12 mouse cellular contexts compared by ENCODE assay signal in genomic region chr4:144872905-144873304, GRCm38 (mm10). TPM values are rescaled to one million over a fixed set of nuclear protein-coding genes. Genes with fewer than 3 reads are reported as not detected.
DNase-seq lines count a peak whose midpoint lies in the region; ATAC-seq and TF ChIP-seq lines count a peak whose summit lies in the region.
"Had no signal": no experiment of that assay in that cellular context is flagged by ENCODE, and none has a peak within 500 bp of the region (broad histone marks: within the 10 kb centered on the region; RNA-seq: fewer than 3 reads in every experiment).

No protein-coding gene starts in this region.

- no peak overlapping the region for H3K27ac ChIP-seq in gastrocnemius, adult 2 months
- H3K27ac ChIP-seq in liver, postnatal 0 days (ENCODE audit: low read depth), result no peak overlapping the region
- no peak overlapping the region for H3K27ac ChIP-seq in liver, embryonic 11.5 days (ENCODE audit: low read depth, low read length)
- H3K27ac ChIP-seq in heart, embryonic 11.5 days (ENCODE audit: low read depth, low read length), result no peak overlapping the region
- H3K27ac ChIP-seq: embryonic facial prominence, embryonic 15.5 days; liver, embryonic 15.5 days had no signal

- H3K4me2 ChIP-seq in liver, postnatal 0 days (ENCODE audit: low read depth, low read length), result no peak overlapping the region
- H3K4me2 ChIP-seq in liver, embryonic 11.5 days, result no peak overlapping the region
- no peak overlapping the region for H3K4me2 ChIP-seq in heart, embryonic 11.5 days
- H3K4me2 ChIP-seq: embryonic facial prominence, embryonic 15.5 days; liver, embryonic 15.5 days had no signal

- intact Hi-C loops in gastrocnemius, adult 2 months (cut with DNase I), result loop anchor here (10.0 kb wide), 2 partner anchors 108 to 422 kb away; no protein-coding TSS in a partner anchor
- intact Hi-C loops in gastrocnemius, postnatal 36 days (cut with DNase I), result no loop called here

- H3K4me3 ChIP-seq in gastrocnemius, adult 2 months, result no peak overlapping the region
- H3K4me3 ChIP-seq in liver, postnatal 0 days (ENCODE audit: low read depth, low read length), result no peak overlapping the region
- H3K4me3 ChIP-seq in liver, embryonic 11.5 days (ENCODE audit: low read depth, low read length), result no peak overlapping the region
- no peak overlapping the region for H3K4me3 ChIP-seq in heart, embryonic 11.5 days (ENCODE audit: low read depth, low read length)
- H3K4me3 ChIP-seq: embryonic facial prominence, embryonic 15.5 days; liver, embryonic 15.5 days had no signal

- no peak overlapping the region for H3K9ac ChIP-seq in liver, postnatal 0 days (replicated peaks)
- H3K9ac ChIP-seq in liver, embryonic 11.5 days (ENCODE audit: low read depth, low read length), result no peak overlapping the region
- H3K9ac ChIP-seq in heart, embryonic 11.5 days (ENCODE audit: low read depth, low read length), result no peak overlapping the region
- H3K9ac ChIP-seq: embryonic facial prominence, embryonic 15.5 days; liver, embryonic 15.5 days had no signal

- H3K27me3 ChIP-seq in liver, postnatal 0 days (ENCODE audit: insufficient read depth, low read length), result no peaks in the 10 kb centered on the region
- H3K27me3 ChIP-seq in liver, embryonic 11.5 days (replicated peaks; ENCODE audit: control insufficient read depth, insufficient read depth, low read length), result no peaks in the 10 kb centered on the region
- no peaks in the 10 kb centered on the region for H3K27me3 ChIP-seq in heart, embryonic 11.5 days (ENCODE audit: control insufficient read depth, insufficient read depth, low read length)
- H3K27me3 ChIP-seq: embryonic facial prominence, embryonic 15.5 days; liver, embryonic 15.5 days had no signal

- no peaks in the 10 kb centered on the region for H3K9me3 ChIP-seq in liver, postnatal 0 days (ENCODE audit: low read length)
- no peaks in the 10 kb centered on the region for H3K9me3 ChIP-seq in liver, embryonic 11.5 days (ENCODE audit: control insufficient read depth, low read length)
- H3K9me3 ChIP-seq in heart, embryonic 11.5 days (replicated peaks; ENCODE audit: control insufficient read depth, low read length), result no peaks in the 10 kb centered on the region
- H3K9me3 ChIP-seq: embryonic facial prominence, embryonic 15.5 days; liver, embryonic 15.5 days had no signal

- no peak for TF ChIP-seq EP300 in liver, postnatal 0 days (IDR thresholded peaks at IDR 0.05; ENCODE audit: low read depth)

- WGBS in liver, postnatal 0 days (ENCODE audit: insufficient replicate concordance), result 27% methylated on average over 6 of the region's 6 CpGs
- WGBS in liver, embryonic 11.5 days, result 37% methylated on average over 6 of the region's 6 CpGs
- WGBS in heart, embryonic 11.5 days (ENCODE audit: insufficient replicate concordance), result 34% methylated on average over 6 of the region's 6 CpGs

- no peaks in the 10 kb centered on the region for H3K36me3 ChIP-seq in liver, postnatal 0 days (replicated peaks; ENCODE audit: insufficient read depth, low read length)
- H3K36me3 ChIP-seq in liver, embryonic 11.5 days (ENCODE audit: control insufficient read depth, insufficient read depth, low read length), result no peaks in the 10 kb centered on the region
- no peaks in the 10 kb centered on the region for H3K36me3 ChIP-seq in heart, embryonic 11.5 days (ENCODE audit: control insufficient read depth, insufficient read depth, low read length)
- H3K36me3 ChIP-seq: embryonic facial prominence, embryonic 15.5 days; liver, embryonic 15.5 days had no signal

- peak; percentile 68 for TF ChIP-seq CTCF in gastrocnemius, adult 2 months (IDR thresholded peaks at IDR 0.05)
- TF ChIP-seq CTCF in liver, postnatal 0 days (IDR thresholded peaks at IDR 0.05; ENCODE audit: low read depth), result peak; percentile 57

- no peak for ATAC-seq in liver, postnatal 0 days
- ATAC-seq in liver, embryonic 11.5 days (replicated peaks; ENCODE audit: low FRiP score), result no peak
- peak; percentile 97 for ATAC-seq in megakaryocyte progenitor cell, adult 5-6 weeks (replicated peaks; ENCODE audit: poor library complexity)
- ATAC-seq in heart, embryonic 11.5 days (replicated peaks; ENCODE audit: insufficient number of reproducible peaks, low FRiP score, low TSS enrichment), result no peak

- H3K4me1 ChIP-seq in liver, postnatal 0 days (ENCODE audit: insufficient read depth), result no peaks in the 10 kb centered on the region
- no peaks in the 10 kb centered on the region for H3K4me1 ChIP-seq in liver, embryonic 11.5 days (replicated peaks; ENCODE audit: control insufficient read depth, insufficient read depth, low read length)
- no peaks in the 10 kb centered on the region for H3K4me1 ChIP-seq in heart, embryonic 11.5 days (ENCODE audit: control insufficient read depth, insufficient read depth, low read length)
- H3K4me1 ChIP-seq: embryonic facial prominence, embryonic 15.5 days; liver, embryonic 15.5 days had no signal

- no peak for DNase-seq in gastrocnemius, adult 2 months
- no peak for DNase-seq in gastrocnemius, postnatal 36 days
- DNase-seq in liver, postnatal 0 days, result no peak
- DNase-seq in liver, embryonic 11.5 days (ENCODE audit: low spot score), result no peak
- DNase-seq in ZHBTc4 (ENCODE audit: low read depth, low spot score), result peak; percentile 44
- DNase-seq in frontal cortex, postnatal 36 days (ENCODE audit: low spot score in 2 of 2), result no peak
- DNase-seq: cerebellum, adult 11 months; heart, postnatal 14 days had no signal

RNA-seq across cellular contexts. Expression of gene Dhrs3, which starts 19.7 kb away (rescaled TPM):
- total RNA-seq in gastrocnemius, adult 2 months (2021), result 10 to 100 TPM; 59.5 to 63.7 TPM
- 10 to 100 TPM; 30.4 to 45.8 TPM for total RNA-seq in gastrocnemius, postnatal 36 days (2021)
- polyA plus RNA-seq in liver, postnatal 0 days (2015; fragmentation: Nextera tagmentation; extraction: Ambion mirVana), result 49.8 and 52.8 TPM in 2 replicates
- 42.9 and 45.3 TPM in 2 replicates for polyA plus RNA-seq in liver, embryonic 11.5 days (2014; fragmentation: Nextera tagmentation; extraction: Ambion mirVana)
- total RNA-seq in megakaryocyte progenitor cell, adult 5-6 weeks (2015), result 18.2 and 30.9 TPM in 2 replicates
- total RNA-seq in megakaryocyte progenitor cell, adult 5-6 weeks (2017), result 26.4 and 27.2 TPM in 2 replicates
- 17.4 and 20.5 TPM in 2 replicates for polyA plus RNA-seq in heart, embryonic 11.5 days (2014; fragmentation: Nextera tagmentation; extraction: Ambion mirVana)
